Mouse (Mus musculus): ENCODE measurements around the gene Braf. TPM values are rescaled to one million over a fixed set of nuclear protein-coding genes. Genes with fewer than 3 reads are reported as not detected.
"Not testable (repeated sequence)": the region's sequence is repeated elsewhere in the genome, so short reads cannot be mapped to it uniquely, and the experiment has no call there.

Gene Braf
- 10 to 100 TPM; 34.1 to 50.0 (median 43.8) TPM for total RNA-seq (2022)

- DNase-seq, result peak; percentile 69
These were observed at the start of gene Braf for GRCm38 (mm10) chr6:39724866-39725711. TSS of gene Braf (minus strand) at chr6:39725463.

- DNase-seq, result no peak
These were observed 49.8 kb upstream of the Braf start for GRCm38 (mm10) chr6:39775029-39775428.

GRCm38 (mm10) chr6:39757229-39757628 lies 32.0 kb upstream of the Braf start:
- DNase-seq, result no peak

GRCm38 (mm10) chr6:39749881-39750280 lies 24.6 kb upstream of the Braf start:
- no peak for DNase-seq

- no peak for DNase-seq
These were observed 21.8 kb upstream of the Braf start for GRCm38 (mm10) chr6:39747094-39747493.

GRCm38 (mm10) chr6:39745456-39745855 lies 20.2 kb upstream of the Braf start:
- DNase-seq, result no peak

GRCm38 (mm10) chr6:39739698-39740097 lies 14.4 kb upstream of the Braf start:
- DNase-seq, result not testable (repeated sequence)

- no peak for DNase-seq
These were observed 2.8 kb upstream of the Braf start for GRCm38 (mm10) chr6:39728095-39728494.

GRCm38 (mm10) chr6:39726149-39726548 lies 886 bp upstream of the Braf start:
- no peak for DNase-seq

- no peak for DNase-seq
These were observed 759 bp downstream of the Braf start for GRCm38 (mm10) chr6:39724542-39724865.

- DNase-seq, result no peak
These were observed 1.2 kb downstream of the Braf start for GRCm38 (mm10) chr6:39724071-39724470.

- DNase-seq, result no peak
These were observed 6.7 kb downstream of the Braf start for GRCm38 (mm10) chr6:39718567-39718966.

GRCm38 (mm10) chr6:39717049-39717448 lies 8.2 kb downstream of the Braf start:
- DNase-seq, result no peak

- no peak for DNase-seq
These were observed 10.9 kb downstream of the Braf start for GRCm38 (mm10) chr6:39714341-39714740.

GRCm38 (mm10) chr6:39713399-39713798 lies 11.9 kb downstream of the Braf start:
- DNase-seq, result no peak

GRCm38 (mm10) chr6:39705625-39706024 lies 19.6 kb downstream of the Braf start:
- no peak for DNase-seq

- DNase-seq, result no peak
These were observed 32.1 kb downstream of the Braf start for GRCm38 (mm10) chr6:39693126-39693525.

- DNase-seq, result not testable (repeated sequence)
These were observed 38.4 kb downstream of the Braf start for GRCm38 (mm10) chr6:39686839-39687238.

- no peak for DNase-seq
These were observed 43.5 kb downstream of the Braf start for GRCm38 (mm10) chr6:39681795-39682194.

- DNase-seq, result no peak
These were observed 44.7 kb downstream of the Braf start for GRCm38 (mm10) chr6:39680524-39680923.

GRCm38 (mm10) chr6:39678241-39678640 lies 47.0 kb downstream of the Braf start:
- no peak for DNase-seq

GRCm38 (mm10) chr6:39675081-39675480 lies 50.2 kb downstream of the Braf start:
- no peak for DNase-seq

- DNase-seq, result no peak
These were observed 114.0 kb downstream of the Braf start for GRCm38 (mm10) chr6:39611296-39611695.

GRCm38 (mm10) chr6:39610207-39610606 lies 115.1 kb downstream of the Braf start:
- no peak for DNase-seq

- no peak for DNase-seq
These were observed 117.9 kb downstream of the Braf start for GRCm38 (mm10) chr6:39607365-39607764.
